Mouse (Mus musculus) common myeloid progenitor, adult 5-6 weeks (primary cell): ENCODE measurements around the gene Slc36a4. TPM values are rescaled to one million over a fixed set of nuclear protein-coding genes. Genes with fewer than 3 reads are reported as not detected.

Source experiments
- ATAC-seq: replicated peaks from 2 replicates; pipeline ENCODE4 v1.8.0; 2016; ENCODE audit warnings: low read depth, mild to moderate bottlenecking, moderate TSS enrichment, inconsistent platforms; ENCODE audit not compliant: poor library complexity, severe bottlenecking
- total RNA-seq: library from RNA; stranded (forward); fragments of 200-1000, 187-1606 nt; gene quantifications from 2 replicates; pipeline ENCODE4 v1.2.3, GENCODE M21; 2017

The Slc36a4 gene
- 6.3 and 7.2 TPM in 2 replicates for total RNA-seq

- peak; percentile 71 for ATAC-seq
Observed at GRCm38 (mm10) chr9:15709599-15710381, at the start of gene Slc36a4. Gene Slc36a4 (plus strand): TSS chr9:15709738.

- ATAC-seq: no peak
Observed at GRCm38 (mm10) chr9:15664606-15665005, 44.9 kb upstream of the Slc36a4 start.

- no peak for ATAC-seq
Observed at GRCm38 (mm10) chr9:15669452-15669851, 40.1 kb upstream of the Slc36a4 start.

DNA sequence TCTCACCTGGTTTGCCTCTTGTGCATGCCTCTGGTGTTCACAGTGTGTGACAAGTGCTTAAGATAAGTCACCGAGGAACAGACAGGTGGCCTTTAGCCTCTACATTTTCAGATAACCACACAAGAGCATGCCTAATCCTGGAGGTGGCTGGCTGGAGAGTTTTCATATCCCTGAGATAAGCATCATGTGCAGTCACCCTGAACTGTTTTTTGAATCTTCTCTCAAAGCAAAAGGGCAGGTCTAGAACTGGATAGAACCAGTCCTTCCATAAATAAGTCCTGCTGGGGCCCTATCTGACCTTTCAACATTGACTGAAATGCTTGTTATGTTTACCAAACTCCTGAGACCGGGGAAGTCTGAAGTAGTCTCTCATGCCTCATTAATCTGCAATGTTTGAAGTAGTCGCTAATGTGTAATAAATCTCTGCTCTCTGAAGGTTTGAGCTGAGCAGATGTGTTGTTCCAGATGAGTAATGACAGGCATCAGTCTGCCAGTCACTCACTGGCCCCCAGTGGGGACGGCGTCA is 39.5 kb upstream of the Slc36a4 start:
- no peak for ATAC-seq

GRCm38 (mm10) chr9:15672251-15672650 is 37.3 kb upstream of the Slc36a4 start:
- ATAC-seq: no peak

DNA sequence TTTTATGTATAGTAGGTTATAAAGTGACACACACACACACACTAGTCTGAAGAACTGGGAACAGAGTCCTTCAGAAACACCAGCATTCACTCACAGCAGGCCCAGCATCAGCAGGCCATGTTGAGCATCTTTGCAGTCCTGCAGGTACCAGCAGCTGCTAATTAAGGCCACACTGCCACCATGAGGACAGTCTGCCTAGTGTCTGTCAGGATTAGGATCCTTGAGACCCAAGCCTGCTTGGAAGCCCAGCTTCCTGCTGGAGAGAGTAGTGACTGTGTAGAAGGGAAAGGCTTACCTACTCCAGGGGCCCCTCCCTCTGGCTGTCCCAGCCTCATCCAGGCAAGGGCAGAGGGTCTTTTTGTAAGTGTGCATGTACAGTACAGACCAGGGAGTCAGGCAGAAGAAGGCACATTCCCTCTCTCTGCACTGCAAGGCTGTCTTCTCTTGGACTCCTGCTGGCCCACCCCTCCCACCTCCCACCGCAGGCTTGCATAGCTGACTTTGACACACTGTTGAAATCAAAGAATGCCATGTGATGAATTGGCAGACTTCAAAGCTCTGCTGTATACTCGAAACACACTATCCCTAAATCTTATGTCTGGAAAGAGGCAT is 27.6 kb upstream of the Slc36a4 start:
- ATAC-seq: peak; percentile 78

GRCm38 (mm10) chr9:15685215-15685614 is 24.3 kb upstream of the Slc36a4 start:
- peak; percentile 92 for ATAC-seq

- ATAC-seq: no peak
Observed at GRCm38 (mm10) chr9:15687358-15687757, 22.2 kb upstream of the Slc36a4 start.

- ATAC-seq: no peak
Observed at GRCm38 (mm10) chr9:15693847-15694246, 15.7 kb upstream of the Slc36a4 start.

GRCm38 (mm10) chr9:15694989-15695388 is 14.5 kb upstream of the Slc36a4 start:
- no peak for ATAC-seq

DNA sequence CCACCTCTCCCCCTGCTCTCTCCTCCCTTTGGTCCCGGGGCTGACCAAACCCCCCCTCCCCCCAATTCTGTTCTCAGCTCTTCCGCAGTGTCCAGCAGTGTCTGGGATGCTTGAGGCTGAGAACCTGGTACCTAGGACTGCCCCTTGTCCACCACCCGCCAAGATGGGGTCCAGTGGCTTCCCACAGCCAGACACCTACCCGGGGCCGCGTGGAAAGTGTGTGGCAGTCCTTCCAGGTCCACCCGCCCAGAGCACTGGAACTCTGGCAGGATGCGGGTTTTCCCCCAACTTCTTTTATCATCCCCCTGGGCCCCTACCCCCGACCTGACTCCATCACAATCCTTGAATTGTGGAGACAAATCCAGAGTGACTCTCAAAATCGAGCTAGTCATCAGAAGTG is 3.8 kb upstream of the Slc36a4 start:
- ATAC-seq: no peak

GRCm38 (mm10) chr9:15708979-15709598 is 449 bp upstream of the Slc36a4 start:
- ATAC-seq: peak; percentile 68

- no peak for ATAC-seq
Observed at GRCm38 (mm10) chr9:15710821-15711565, 1.5 kb downstream of the Slc36a4 start.

- no peak for ATAC-seq
Observed at GRCm38 (mm10) chr9:15711676-15712075, 2.1 kb downstream of the Slc36a4 start.

- ATAC-seq: no peak
Observed at GRCm38 (mm10) chr9:15714792-15715191, 5.3 kb downstream of the Slc36a4 start.

DNA sequence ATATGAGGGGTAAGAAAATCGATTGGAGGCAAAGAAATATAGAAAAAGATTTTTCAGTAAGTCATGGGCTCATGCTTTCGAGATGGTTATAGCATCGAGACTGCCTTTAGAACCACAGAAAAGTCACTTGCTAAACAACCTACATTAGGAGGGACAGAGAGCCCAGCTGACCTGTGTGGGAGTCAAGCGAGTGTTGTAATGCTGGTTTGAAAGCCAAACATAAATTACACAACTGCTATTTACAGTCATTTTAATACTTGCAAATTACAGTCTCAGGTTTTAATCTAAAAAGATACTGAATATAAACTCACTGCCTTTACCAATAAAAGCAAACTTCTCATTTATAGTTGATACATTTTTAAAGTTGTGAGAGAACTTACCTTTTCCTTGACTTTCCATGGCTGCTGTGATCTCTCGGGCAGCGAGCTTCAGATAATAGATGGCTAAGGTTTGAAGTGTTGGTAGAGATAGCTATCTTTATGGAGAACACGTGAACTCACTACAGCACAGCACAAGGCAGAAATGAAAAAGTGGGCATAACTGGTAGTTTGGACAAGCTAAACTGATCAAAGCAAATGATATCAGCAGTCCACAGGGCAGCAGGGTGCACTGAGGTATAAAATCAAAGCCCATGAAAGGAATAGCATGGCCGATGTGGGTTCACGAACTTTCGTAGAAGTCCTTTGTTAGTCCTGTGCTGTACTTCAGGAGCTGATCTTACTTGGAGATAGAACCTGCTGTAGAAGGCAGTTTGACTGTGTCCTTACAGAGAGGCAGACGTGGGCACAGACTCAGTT is 5.9 kb downstream of the Slc36a4 start:
- no peak for ATAC-seq

DNA sequence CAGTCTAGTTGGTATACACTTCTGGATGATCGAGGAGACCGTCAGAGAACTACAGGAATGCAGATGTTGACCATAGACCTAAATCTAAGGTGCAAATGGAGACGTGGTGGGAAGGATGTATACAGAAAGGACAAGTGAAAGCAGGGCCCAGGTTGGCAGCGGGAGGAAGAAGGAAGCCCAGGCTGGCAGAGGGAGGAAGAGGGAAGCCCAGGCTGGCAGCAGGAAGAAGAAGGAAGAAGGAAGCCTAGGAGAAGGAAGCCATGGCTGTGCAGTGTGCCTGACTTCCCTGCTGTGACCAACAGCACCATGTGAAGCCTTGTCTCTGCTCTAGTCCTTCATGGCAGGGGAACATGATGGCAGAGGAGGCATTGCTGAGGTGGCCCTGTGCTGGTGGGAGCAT is 7.8 kb downstream of the Slc36a4 start:
- peak; percentile 29; the same call in 1 of the 2 replicates for ATAC-seq

DNA sequence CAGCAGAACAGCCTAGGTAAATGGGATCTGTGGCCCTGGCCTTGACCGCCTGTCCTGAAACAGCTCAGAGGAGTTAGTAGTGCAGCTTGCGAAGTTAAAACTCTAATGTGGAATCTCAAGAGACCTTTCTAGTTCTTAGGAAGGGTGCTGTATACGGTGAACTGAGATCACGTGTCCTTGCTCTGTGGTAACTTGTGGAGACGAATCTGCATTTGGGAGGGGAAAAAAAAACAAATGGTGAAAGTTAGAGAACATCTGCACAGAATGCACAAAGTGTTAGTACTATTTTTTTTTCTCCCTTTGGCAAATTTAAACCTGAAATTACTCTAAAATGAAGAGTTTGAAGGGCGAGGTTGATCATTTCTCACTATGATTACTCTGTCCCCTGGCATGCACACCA is 8.8 kb downstream of the Slc36a4 start:
- ATAC-seq: no peak

GRCm38 (mm10) chr9:15719594-15719993 is 10.1 kb downstream of the Slc36a4 start:
- no peak for ATAC-seq

- no peak for ATAC-seq
Observed at GRCm38 (mm10) chr9:15720556-15720955, 11.0 kb downstream of the Slc36a4 start.
